Mouse (Mus musculus): ENCODE measurements around the gene Rragd.

- no peak for TF ChIP-seq CTCF (IDR thresholded peaks at IDR 0.05; ENCODE audit: low read depth)
- TF ChIP-seq EP300 (IDR thresholded peaks at IDR 0.05; ENCODE audit: low read depth), result no peak
Observed at GRCm38 (mm10) chr4:32939521-32939920, 43.3 kb upstream of the Rragd start.

Measured in liver, postnatal 0 days (tissue).